Mouse (Mus musculus) olfactory bulb, adult 2 months (tissue): ENCODE results near the gene Evc.

Experiments used
- CTCF ChIP-seq: fragments of 200-500 bp; IDR thresholded peaks from 2 replicates; pipeline ENCODE4 v1.5.1; 2012; ENCODE audit warnings: low read depth, mild to moderate bottlenecking, low read length, moderate library complexity; ENCODE audit not compliant: insufficient read depth
- POLR2A ChIP-seq: fragments of 200-500 bp; IDR thresholded peaks from 2 replicates; pipeline ENCODE4 v1.6.1; 2012; ENCODE audit warnings: mild to moderate bottlenecking, low read depth, low read length, moderate library complexity; ENCODE audit not compliant: insufficient read depth

- TF ChIP-seq CTCF: no peak
- TF ChIP-seq POLR2A: no peak
These were observed 4.6 kb downstream of the Evc start for GRCm38 (mm10) chr5:37332066-37332465.
